Mouse (Mus musculus): ENCODE data around the gene Lrrc57. TPM values are rescaled to one million over a fixed set of nuclear protein-coding genes. Genes with fewer than 3 reads are reported as not detected.
A peak's percentile ranks its signal among the peaks of the same experiment; 100 is the strongest.

The Lrrc57 gene
- polyA plus RNA-seq, 1 experiment from 2014 or later = 31.1 TPM

- 83% methylated on average over 2 of the region's 2 CpGs for WGBS
- Histone ChIP-seq H3K27ac (replicated peaks) (no peak overlapping the region), H3K4me1 (peaks cover 8% of the 10 kb centered on the region), H3K9me3 (replicated peaks) (no peaks in the 10 kb centered on the region), H3K36me3 (peaks cover 4% of the 10 kb centered on the region; the same call in 1 of the 2 replicates), H3K27me3 (ENCODE audit: low read depth, poor library complexity, severe bottlenecking) (no peaks in the 10 kb centered on the region), H3K4me3 (no peak overlapping the region)
- DNase-seq (ENCODE audit: low spot score) = no peak
Measured at GRCm38 (mm10) chr2:120630246-120630645, 20.9 kb upstream of the Lrrc57 start.

- 2% methylated on average over 36 of the region's 36 CpGs for WGBS
- H3K27me3 ChIP-seq (ENCODE audit: low read depth, poor library complexity, severe bottlenecking) = no peaks in the 10 kb centered on the region
- peaks cover 8% of the 10 kb centered on the region for H3K4me1 ChIP-seq
- peak within 1 kb of the TSS; percentile 82 for H3K27ac ChIP-seq (replicated peaks)
- H3K36me3 ChIP-seq = no peaks in the 10 kb centered on the region
- no peaks in the 10 kb centered on the region for H3K9me3 ChIP-seq (replicated peaks)
- DNase-seq (ENCODE audit: low spot score) = peak; percentile 98
- H3K4me3 ChIP-seq = peak within 1 kb of the TSS; percentile 68
Measured at GRCm38 (mm10) chr2:120628886-120629735, 19.8 kb upstream of the Lrrc57 start, which contains the start of gene Stard9. Gene Stard9, plus strand, starts transcription at chr2:120629121.

- Histone ChIP-seq H3K4me3 (peak overlapping the region; percentile 68), H3K27me3 (ENCODE audit: low read depth, poor library complexity, severe bottlenecking) (no peaks in the 10 kb centered on the region), H3K4me1 (peaks cover 8% of the 10 kb centered on the region), H3K36me3 (no peaks in the 10 kb centered on the region), H3K9me3 (replicated peaks) (no peaks in the 10 kb centered on the region), H3K27ac (replicated peaks) (peak overlapping the region; percentile 82)
- peak; percentile 13 for DNase-seq (ENCODE audit: low spot score)
- WGBS = 35% methylated on average over 10 of the region's 10 CpGs
Measured at GRCm38 (mm10) chr2:120628076-120628865, 19.0 kb upstream of the Lrrc57 start.

GRCm38 (mm10) chr2:120622920-120623319, 13.6 kb upstream of the Lrrc57 start:
- Histone ChIP-seq H3K4me3 (no peak overlapping the region), H3K36me3 (peaks cover 26% of the 10 kb centered on the region), H3K4me1 (no peaks in the 10 kb centered on the region), H3K27ac (replicated peaks) (no peak overlapping the region), H3K9me3 (replicated peaks) (no peaks in the 10 kb centered on the region), H3K27me3 (ENCODE audit: low read depth, poor library complexity, severe bottlenecking) (no peaks in the 10 kb centered on the region)
- no peak for DNase-seq (ENCODE audit: low spot score)

- Histone ChIP-seq H3K36me3 (peaks cover 60% of the 10 kb centered on the region), H3K27me3 (ENCODE audit: low read depth, poor library complexity, severe bottlenecking) (no peaks in the 10 kb centered on the region), H3K4me3 (no peak overlapping the region), H3K4me1 (no peaks in the 10 kb centered on the region), H3K27ac (replicated peaks) (no peak overlapping the region), H3K9me3 (replicated peaks) (no peaks in the 10 kb centered on the region)
- 95% methylated on average over 1 of the region's 1 CpGs for WGBS
- no peak for DNase-seq (ENCODE audit: low spot score)
Measured at GRCm38 (mm10) chr2:120619538-120619937, 10.2 kb upstream of the Lrrc57 start.

GRCm38 (mm10) chr2:120616279-120617163, 7.2 kb upstream of the Lrrc57 start:
- H3K9me3 ChIP-seq (replicated peaks) = no peaks in the 10 kb centered on the region
- no peaks in the 10 kb centered on the region for H3K4me1 ChIP-seq
- H3K27ac ChIP-seq (replicated peaks) = no peak overlapping the region
- WGBS = 88% methylated on average over 5 of the region's 5 CpGs
- peaks cover 78% of the 10 kb centered on the region for H3K36me3 ChIP-seq
- no peak for DNase-seq (ENCODE audit: low spot score)
- H3K4me3 ChIP-seq = no peak overlapping the region
- H3K27me3 ChIP-seq (ENCODE audit: low read depth, poor library complexity, severe bottlenecking) = no peaks in the 10 kb centered on the region

GRCm38 (mm10) chr2:120606021-120606690, 3.2 kb downstream of the Lrrc57 start:
- Histone ChIP-seq H3K9me3 (replicated peaks) (no peaks in the 10 kb centered on the region), H3K27ac (replicated peaks) (no peak overlapping the region), H3K4me3 (no peak overlapping the region), H3K27me3 (ENCODE audit: low read depth, poor library complexity, severe bottlenecking) (no peaks in the 10 kb centered on the region), H3K36me3 (peaks cover 40% of the 10 kb centered on the region), H3K4me1 (peaks cover 20% of the 10 kb centered on the region)
- DNase-seq (ENCODE audit: low spot score) = no peak
- 87% methylated on average over 6 of the region's 6 CpGs for WGBS

GRCm38 (mm10) chr2:120599506-120599905, 9.8 kb downstream of the Lrrc57 start:
- Histone ChIP-seq H3K4me1 (no peaks in the 10 kb centered on the region), H3K4me3 (no peak overlapping the region), H3K9me3 (replicated peaks) (no peaks in the 10 kb centered on the region), H3K27me3 (ENCODE audit: low read depth, poor library complexity, severe bottlenecking) (no peaks in the 10 kb centered on the region), H3K27ac (replicated peaks) (no peak overlapping the region), H3K36me3 (peaks cover 87% of the 10 kb centered on the region)
- no peak for DNase-seq (ENCODE audit: low spot score)
- 96% methylated on average over 4 of the region's 4 CpGs for WGBS

GRCm38 (mm10) chr2:120597734-120598133, 11.6 kb downstream of the Lrrc57 start:
- 91% methylated on average over 2 of the region's 2 CpGs for WGBS
- Histone ChIP-seq H3K27ac (replicated peaks) (no peak overlapping the region), H3K36me3 (peaks cover 89% of the 10 kb centered on the region), H3K4me1 (no peaks in the 10 kb centered on the region), H3K27me3 (ENCODE audit: low read depth, poor library complexity, severe bottlenecking) (no peaks in the 10 kb centered on the region), H3K4me3 (no peak overlapping the region), H3K9me3 (replicated peaks) (no peaks in the 10 kb centered on the region)
- DNase-seq (ENCODE audit: low spot score) = no peak

- Histone ChIP-seq H3K4me1 (no peaks in the 10 kb centered on the region), H3K9me3 (replicated peaks) (no peaks in the 10 kb centered on the region), H3K27ac (replicated peaks) (no peak overlapping the region), H3K4me3 (no peak overlapping the region), H3K27me3 (ENCODE audit: low read depth, poor library complexity, severe bottlenecking) (no peaks in the 10 kb centered on the region), H3K36me3 (peaks cover 74% of the 10 kb centered on the region)
- no peak for DNase-seq (ENCODE audit: low spot score)
- 98% methylated on average over 1 of the region's 1 CpGs for WGBS
Measured at GRCm38 (mm10) chr2:120592227-120592626, 17.1 kb downstream of the Lrrc57 start.

- peaks cover 74% of the 10 kb centered on the region for H3K36me3 ChIP-seq
- H3K27me3 ChIP-seq (ENCODE audit: low read depth, poor library complexity, severe bottlenecking) = no peaks in the 10 kb centered on the region
- no peaks in the 10 kb centered on the region for H3K9me3 ChIP-seq (replicated peaks)
- H3K4me1 ChIP-seq = no peaks in the 10 kb centered on the region
- 91% methylated on average over 5 of the region's 5 CpGs for WGBS
- H3K27ac ChIP-seq (replicated peaks) = no peak overlapping the region
- no peak for DNase-seq (ENCODE audit: low spot score)
- H3K4me3 ChIP-seq = no peak overlapping the region
Measured at GRCm38 (mm10) chr2:120589759-120590158, 19.6 kb downstream of the Lrrc57 start.

- Histone ChIP-seq H3K36me3 (0 out of 2 replicates have a peak, but pooled peaks cover 5% of the 10 kb centered on the region), H3K27ac (replicated peaks) (no peak overlapping the region), H3K4me1 (no peaks in the 10 kb centered on the region), H3K27me3 (ENCODE audit: low read depth, poor library complexity, severe bottlenecking) (no peaks in the 10 kb centered on the region), H3K9me3 (replicated peaks) (no peaks in the 10 kb centered on the region), H3K4me3 (no peak overlapping the region)
- DNase-seq (ENCODE audit: low spot score) = no peak
- 90% methylated on average over 5 of the region's 5 CpGs for WGBS
Measured at GRCm38 (mm10) chr2:120578286-120578685, 31.0 kb downstream of the Lrrc57 start.

Measured in midbrain, embryonic 10.5 days (tissue).